Mouse (Mus musculus): ENCODE results near the gene Dock11.

The Dock11 gene

DNA sequence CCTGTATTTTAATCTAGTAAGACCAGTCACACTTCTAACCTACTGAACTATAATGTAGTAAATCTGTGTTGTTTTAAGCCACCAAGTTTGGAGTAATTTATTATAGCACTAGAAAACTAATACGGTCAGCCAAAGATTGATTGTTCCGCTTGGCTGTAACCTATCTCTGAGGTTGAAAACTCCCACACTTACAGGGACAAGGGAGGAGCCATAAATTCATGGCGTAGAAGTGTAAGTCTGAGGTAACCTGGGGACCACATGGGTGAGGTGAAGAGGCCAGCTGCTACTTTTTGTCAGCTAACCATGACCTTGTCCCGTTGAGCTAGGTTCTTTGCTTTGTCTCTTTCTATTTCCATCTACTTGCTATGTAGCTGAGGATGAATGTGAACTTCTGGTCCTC is 61.5 kb downstream of the Dock11 start:
- no peak for DNase-seq (ENCODE audit: low read depth)

DNA sequence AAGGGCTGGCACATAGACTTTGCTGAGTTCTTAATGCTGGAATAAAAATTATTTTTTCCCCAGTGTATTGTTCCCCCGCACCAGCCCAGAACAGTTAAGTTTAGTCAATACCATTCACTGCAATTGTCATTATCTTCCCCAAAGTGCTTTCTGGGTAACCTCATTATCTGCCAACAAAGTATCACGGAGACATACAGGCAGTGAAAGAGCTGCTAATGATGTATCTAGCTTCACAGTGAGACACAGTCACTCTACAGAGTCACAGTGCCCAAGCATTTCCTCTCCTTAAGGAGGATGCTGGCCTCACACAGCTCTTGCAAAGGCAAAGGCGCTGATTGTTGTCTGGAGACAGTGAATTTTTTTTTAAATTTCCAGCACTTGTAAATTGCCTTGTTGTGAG is 63.3 kb downstream of the Dock11 start:
- DNase-seq (ENCODE audit: low read depth) = no peak

- DNase-seq (ENCODE audit: low read depth) = no peak
Measured at GRCm38 (mm10) chrX:35952521-35953095, 64.0 kb downstream of the Dock11 start.

DNA sequence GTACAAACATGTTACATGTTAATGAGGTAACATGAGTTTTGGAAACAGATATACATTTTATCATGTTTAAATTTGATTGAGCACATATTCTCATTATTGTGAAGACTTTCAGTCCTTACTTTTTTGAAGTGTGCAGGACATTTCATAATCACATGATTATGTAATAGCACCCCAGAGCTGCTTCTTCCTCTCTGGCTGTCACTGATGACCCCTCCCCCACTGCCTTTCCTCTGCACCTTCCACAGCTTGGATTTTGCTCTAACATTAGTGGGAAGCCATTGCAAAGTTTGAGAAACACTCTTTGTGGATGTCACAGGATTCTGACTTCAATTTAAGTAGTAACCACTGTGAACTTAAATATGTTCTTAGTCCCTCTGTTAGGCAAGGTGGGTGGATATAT is 67.6 kb downstream of the Dock11 start:
- DNase-seq (ENCODE audit: low read depth) = no peak

DNA sequence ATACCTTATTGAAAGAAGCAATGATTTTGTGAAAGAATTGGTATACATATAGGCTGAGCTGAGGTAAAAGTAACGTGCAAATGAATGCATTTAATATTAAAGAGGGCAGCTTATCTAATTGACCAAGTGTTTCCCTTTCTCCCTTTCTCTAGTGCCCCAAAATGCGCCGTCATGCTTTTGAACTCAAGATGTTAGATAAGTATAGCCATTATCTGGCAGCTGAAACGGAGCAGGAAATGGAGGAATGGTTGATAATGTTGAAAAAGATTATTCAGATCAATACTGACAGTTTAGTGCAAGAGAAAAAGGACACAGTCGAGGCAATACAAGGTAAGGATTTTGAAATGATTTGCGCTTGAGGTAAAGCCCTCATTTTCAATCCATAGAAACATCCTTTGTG is 74.5 kb downstream of the Dock11 start:
- no peak for DNase-seq (ENCODE audit: low read depth)

DNA sequence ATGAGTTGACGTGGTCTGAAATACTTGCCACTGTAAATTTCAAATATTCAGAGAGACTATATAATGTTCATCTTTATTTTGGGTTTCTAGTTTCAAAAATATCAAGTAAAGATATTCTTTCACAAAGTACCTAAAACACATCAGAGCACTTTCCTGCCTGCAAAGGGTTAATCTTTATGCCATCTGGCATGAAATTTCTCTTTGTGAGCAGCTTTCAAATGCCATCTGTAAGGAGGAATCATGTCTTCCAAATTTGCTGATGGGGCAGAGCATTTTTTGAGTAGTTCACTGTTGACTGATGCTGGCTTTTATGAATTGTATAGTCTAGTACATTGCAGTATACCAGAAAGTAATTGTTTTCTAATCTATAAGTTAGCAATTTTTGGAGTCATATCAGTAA is 80.6 kb downstream of the Dock11 start:
- no peak for DNase-seq (ENCODE audit: low read depth)

DNA sequence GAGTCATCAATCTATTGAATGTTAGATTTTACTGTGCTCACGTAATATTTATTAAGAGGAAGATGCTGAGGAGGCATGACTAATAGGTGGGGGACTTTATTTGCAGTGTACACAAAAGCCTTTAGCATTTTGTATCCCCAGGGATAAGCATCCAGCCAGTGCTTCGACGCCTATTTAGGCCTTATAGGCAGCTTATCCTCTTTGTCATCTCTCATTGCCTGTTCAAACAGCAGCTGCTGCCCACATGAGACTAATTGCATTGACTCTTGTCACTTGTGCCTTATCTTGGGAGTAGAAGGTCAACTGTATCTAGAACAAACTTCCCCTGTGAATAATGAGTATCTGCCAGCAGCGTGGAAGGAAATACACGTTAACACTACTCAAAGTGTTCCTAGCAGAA is 88.0 kb downstream of the Dock11 start:
- no peak for DNase-seq (ENCODE audit: low read depth)

GRCm38 (mm10) chrX:35987981-35988380 is 99.3 kb downstream of the Dock11 start:
- no peak for DNase-seq (ENCODE audit: low read depth)

DNA sequence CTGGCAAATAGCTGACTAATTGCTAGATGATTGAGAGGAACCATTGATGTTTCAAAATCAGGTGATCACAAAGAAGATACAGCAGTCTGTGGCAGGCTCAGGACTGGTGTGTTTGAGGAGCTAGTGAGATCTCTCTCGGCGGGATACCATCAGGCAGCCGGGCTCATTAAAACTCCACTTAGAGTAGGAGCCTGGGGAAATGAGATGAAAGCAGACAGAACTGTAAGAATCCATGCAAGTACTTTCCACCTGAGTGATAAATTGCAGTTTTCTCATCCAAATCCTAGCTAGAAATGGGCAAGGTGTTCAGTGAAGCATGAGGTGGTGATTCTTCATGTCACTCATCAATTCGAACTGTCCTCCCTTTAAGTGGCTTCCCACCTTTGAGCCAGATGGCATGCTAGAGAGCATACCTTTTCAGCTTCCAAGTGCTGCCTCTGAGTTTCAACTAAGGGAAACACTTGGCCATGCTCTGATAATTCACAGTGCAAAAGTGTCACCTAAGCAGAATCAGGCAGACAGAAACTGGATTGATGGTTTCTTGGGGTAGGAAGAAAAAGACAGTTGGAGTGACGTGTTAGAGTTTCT is 102.0 kb downstream of the Dock11 start:
- DNase-seq (ENCODE audit: low read depth) = no peak

DNA sequence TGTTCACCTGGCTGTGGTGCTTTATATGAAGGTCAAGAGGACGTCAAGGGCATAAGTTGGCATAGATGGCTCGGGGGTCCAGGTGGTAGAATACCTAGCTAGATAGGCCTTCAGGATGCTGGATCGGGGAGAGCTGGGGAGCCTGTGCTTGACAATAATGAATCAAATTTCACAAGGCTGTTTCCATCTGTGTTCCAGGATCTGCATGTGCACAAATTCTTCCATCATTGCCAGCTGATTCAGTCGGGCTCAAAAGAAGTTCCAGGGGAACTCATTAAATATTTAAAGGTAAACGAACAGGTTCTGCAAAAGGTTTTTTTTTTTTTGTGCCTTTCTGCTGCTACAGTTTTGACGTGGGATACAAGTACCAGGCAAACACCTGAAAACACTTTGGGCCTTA is 105.6 kb downstream of the Dock11 start:
- no peak for DNase-seq (ENCODE audit: low read depth)

DNA sequence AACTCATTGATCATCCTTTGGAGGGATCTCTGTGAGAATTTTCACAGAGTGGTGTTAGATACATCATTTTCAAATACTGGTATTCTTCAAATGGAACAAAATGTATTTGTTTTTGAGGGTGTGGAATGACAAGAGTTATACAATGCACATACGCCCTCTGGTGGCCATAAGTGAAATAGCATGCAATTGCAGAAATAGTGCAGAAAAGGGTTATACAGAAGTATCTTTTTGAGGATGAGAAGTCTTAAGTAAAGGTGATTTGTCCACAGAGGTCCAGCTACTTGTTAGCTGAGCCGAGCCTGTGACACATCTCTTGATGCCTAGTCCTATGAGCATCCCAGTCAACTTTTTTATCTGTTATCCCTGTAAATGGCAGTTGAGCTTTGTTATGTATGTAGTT is 108.4 kb downstream of the Dock11 start:
- DNase-seq (ENCODE audit: low read depth) = no peak

DNA sequence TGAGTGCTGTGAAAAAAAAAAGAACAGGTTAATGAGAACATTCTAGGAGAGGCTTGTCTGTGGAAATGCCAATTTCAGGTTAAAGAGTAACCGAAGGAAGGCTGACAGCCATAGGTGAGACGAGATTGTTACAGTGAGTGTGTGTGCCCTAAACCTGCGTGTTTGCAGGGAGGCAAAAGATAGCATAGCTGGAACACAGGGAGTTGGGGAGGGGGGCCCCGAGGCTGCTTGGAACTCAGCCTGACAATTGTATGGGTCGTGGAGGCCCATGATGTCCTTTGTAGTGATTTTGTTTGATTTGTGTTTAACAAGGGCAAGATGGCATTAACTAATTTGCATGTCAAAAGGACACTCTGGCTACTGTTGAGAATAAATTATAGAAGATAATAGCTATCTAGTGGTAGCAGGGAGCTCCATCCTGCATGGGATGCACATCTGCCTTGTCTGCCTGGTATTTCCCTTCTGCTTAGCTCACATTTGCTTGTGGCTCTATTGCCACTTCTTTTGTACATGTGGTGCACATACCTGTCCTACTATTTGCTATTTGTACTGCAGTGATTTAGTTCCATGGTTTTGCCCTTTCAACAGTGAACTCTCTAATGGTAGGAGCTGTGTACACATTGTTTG is 109.3 kb downstream of the Dock11 start:
- no peak for DNase-seq (ENCODE audit: low read depth)

GRCm38 (mm10) chrX:36025651-36026050 is 137.0 kb downstream of the Dock11 start:
- DNase-seq (ENCODE audit: low read depth) = no peak

DNA sequence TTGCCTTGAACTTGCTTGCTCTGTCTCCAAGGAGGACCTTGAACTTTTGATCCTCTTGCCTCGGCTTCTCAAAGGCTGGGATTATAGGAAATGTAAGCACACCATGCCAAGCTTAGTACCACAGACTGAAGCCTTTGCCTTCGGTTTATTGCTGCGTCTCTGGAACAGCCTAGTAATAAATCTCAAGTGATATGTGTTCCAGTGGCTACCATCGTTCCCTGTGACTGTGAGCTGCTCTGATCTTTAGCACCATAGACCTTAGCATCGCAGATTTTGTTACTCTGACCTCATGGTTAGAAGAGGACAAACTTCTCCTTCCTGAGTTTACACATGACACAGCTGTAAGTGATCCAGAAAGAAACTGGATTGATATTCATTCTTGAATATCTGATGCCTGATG is 142.5 kb downstream of the Dock11 start:
- no peak for DNase-seq (ENCODE audit: low read depth)

DNA sequence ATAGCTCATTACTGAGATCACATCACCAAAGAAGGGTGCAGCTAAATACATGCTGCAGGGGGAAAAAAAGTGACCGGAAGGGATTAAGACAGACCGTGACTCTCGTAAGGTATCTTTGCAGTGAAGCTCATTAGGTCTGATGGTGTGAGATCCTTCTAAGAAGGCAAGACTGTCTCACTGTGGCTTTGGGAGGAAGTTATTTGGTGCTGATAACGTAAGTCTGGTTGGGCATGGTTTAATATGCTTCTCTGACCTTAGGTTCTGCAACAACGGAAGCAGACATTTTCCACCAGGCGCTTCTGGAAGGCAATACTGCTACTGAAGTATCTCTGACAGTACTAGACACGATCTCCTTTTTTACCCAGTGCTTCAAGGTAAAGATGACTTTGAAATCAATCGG is 145.4 kb downstream of the Dock11 start:
- no peak for DNase-seq (ENCODE audit: low read depth)

DNA sequence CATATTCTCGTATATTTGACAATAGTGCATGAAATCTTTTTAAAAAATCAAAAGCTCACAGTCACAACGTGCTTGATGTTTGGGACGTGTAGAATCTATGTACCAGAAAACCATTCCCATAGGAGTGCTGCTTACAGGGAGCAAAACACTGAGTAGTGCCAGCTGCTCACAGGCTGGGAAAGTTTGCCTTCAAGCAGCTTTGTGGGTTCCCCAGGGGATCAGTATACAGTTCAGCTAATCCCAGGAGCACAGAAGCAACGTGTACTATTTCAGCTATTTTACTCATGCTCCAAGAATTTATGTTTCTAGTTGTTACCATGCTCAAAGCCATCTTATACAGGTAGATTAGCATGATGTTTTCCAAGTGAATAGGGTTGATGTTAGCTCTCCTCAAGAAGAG is 157.1 kb downstream of the Dock11 start:
- no peak for DNase-seq (ENCODE audit: low read depth)

GRCm38 (mm10) chrX:36047451-36047850 is 158.8 kb downstream of the Dock11 start:
- no peak for DNase-seq (ENCODE audit: low read depth)

DNA sequence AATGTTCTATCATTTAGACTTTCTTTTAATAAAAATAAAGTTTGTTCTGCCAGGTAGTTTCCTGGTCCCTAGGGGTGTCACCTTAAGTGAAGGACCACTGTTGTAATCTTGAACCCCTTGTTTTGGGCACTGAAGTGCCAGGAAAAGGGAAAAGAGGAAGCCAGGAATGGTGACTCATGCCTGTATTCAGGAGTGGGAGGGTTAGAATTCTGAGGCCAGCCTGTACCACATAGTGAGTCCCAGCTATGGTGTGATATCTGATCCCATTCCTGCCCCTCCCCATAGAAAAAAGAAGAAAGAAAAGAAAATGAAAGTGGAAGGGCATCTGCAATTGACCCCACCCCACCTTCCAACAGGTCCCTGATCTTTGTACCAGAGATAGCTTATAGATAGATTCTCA is 161.7 kb downstream of the Dock11 start:
- DNase-seq (ENCODE audit: low read depth) = no peak

DNA sequence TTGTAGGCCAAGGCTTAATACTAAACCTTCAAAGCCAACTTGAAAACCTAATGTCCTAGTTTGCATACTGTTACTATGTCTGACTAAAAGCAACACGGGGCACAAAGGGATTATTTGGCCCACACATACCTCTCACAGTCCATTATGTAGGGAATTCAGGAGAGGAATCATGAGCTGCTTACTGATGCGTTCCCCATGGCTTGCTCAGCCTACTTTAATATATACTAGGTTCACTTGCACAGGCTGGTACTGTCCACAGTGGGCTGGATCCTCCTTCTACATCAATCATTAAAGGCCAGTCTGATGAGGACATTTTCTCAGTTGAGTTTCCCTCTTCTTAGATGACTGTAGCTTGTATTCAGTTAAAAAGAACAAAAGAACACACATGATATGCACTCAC is 185.4 kb downstream of the Dock11 start:
- DNase-seq (ENCODE audit: low read depth) = no peak

- DNase-seq (ENCODE audit: low read depth) = no peak
Measured at GRCm38 (mm10) chrX:36077164-36077563, 188.5 kb downstream of the Dock11 start.

DNA sequence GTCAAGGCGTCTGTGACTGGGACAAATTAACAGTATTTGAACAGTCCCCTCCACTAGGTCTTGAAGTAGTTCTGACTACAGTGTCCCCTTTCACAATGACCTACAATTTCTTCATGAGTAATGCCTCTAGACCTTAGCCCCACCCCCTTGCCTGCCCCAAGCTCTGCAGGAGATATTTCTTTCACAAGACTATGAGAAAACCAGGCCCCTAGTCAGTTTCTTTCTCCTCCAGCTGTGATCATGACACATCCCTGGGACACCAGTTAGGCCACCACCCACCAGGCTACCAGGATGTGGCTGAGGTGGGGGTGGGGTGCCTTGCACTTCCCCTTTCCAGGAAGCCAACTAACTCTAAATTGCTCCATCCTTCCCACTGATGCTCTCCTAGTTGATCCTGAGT is 194.3 kb downstream of the Dock11 start:
- peak; percentile 47 for DNase-seq (ENCODE audit: low read depth)

- no peak for DNase-seq (ENCODE audit: low read depth)
Measured at GRCm38 (mm10) chrX:36088464-36089256, 200.0 kb downstream of the Dock11 start.

DNA sequence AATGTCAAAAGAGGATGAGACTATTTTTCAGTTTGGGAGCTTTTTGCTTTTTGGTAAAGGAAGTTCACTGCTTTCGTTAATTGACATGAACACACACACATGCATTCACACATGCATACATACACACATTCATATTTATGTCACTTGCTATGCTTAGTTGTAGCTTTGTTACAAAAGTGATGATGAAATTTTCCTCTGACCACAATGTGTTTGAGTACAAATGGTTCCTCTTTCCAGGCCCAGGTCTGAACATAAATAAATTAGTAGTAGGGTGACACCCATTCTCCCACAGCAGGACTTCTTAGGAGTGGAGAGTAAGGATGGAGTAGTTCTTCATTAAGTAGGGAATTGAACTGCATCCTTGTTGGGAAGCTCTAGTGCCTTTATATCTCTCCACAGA is 212.3 kb downstream of the Dock11 start:
- DNase-seq (ENCODE audit: low read depth) = no peak
